Mouse (Mus musculus) c-Kit-positive CD71-positive TER-119-positive erythroid progenitor cells, embryonic 14.5 days (primary cell): ENCODE results near the gene 1700022I11Rik.
A peak's percentile ranks its signal among the peaks of the same experiment; 100 is the strongest.

Experiments
- DNase-seq: peaks from one replicate; pipeline ENCODE4 v3.0.0-alpha.2; 2013; ENCODE audit warnings: low spot score

1700022I11Rik gene

DNA sequence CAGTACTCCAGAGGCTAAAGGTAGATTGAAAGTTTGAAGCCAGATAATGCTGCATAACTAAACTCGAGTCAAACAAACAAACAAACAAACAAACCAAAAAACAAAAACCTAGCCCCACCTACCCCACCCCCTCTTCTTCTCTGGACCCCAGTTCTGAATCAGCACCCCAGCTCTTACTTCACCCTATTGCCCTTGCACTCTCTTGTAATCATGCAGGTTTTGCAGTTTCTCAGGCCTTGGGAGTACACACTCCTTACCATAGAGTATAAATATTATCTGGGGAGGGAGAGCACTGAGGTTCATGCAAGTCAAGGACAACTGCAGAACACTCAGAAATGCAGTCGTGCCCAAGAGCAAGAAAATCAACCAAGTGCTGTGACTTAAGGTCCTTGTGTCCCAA is 31.9 kb downstream of the 1700022I11Rik start:
- no peak for DNase-seq

DNA sequence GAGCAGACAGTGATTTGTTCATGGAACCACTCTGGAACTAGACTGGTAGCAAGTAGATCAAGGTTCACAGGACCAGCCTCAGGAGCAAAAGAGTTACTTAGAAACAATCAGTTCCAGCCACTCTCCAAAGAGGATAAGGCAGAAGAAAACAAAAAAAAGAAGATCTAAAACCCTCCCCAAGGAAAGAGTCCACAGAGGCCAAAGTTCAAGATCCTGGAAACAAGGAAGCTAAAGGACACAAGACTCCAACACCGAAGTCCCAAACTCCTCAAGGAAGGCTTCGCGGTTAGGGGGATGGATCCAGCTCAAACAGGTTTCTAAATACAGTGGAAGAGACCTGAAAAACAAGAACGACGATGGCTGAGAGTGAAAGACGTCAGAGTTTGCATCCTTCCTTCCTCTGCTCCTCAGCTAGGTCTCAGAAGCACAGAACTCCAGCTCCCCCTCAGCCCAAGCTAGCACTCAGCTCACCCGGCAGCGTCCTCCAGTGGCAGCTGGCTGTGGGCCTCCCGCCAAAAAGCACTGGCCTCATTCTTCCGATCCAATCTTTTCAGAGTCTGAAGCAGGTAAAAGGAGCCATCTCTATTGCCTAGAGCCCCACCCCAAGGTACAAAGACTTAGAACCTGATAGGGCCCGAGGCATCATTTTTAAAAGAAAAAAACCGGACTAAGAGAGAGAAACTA is 33.5 kb downstream of the 1700022I11Rik start:
- DNase-seq = no peak

DNA sequence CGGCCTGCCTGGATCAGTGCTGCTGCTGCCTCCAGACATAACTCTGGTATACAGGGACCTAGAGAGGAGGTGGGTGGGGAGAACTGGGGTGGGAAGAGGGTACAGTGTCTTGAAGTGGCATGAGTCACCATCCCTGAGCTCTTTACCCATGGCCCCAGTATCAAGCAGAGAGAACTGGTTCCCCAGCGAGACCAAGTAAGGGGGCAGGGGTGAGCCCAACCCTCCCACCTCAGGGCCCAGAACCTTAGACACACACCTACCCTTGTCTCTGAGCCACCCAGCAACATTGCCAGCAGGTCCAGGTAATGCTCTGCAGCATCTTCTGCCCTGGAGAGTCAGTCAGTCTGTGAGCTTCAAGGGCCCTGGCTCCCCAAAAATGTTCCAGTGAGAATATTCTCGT is 35.5 kb downstream of the 1700022I11Rik start:
- no peak for DNase-seq

DNA sequence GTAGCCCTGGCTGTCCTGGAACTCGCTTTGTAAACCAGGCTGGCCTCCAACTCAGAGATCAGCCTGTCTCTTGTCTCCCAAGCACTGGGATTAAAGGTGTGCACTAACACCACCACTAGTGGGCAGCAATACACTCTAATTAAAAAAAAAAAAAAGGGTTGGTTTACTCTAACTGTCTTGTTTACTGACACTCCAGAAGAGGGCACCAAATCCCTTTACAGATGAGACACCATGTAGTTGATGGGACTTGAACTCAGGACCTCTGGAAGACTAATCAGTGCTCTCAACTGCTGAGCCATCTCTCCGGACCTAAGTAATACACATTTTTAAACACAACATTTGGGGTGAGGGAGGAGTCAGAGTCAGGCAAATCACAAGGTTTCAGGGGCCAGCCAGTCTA is 36.4 kb downstream of the 1700022I11Rik start:
- peak; percentile 72 for DNase-seq

DNA sequence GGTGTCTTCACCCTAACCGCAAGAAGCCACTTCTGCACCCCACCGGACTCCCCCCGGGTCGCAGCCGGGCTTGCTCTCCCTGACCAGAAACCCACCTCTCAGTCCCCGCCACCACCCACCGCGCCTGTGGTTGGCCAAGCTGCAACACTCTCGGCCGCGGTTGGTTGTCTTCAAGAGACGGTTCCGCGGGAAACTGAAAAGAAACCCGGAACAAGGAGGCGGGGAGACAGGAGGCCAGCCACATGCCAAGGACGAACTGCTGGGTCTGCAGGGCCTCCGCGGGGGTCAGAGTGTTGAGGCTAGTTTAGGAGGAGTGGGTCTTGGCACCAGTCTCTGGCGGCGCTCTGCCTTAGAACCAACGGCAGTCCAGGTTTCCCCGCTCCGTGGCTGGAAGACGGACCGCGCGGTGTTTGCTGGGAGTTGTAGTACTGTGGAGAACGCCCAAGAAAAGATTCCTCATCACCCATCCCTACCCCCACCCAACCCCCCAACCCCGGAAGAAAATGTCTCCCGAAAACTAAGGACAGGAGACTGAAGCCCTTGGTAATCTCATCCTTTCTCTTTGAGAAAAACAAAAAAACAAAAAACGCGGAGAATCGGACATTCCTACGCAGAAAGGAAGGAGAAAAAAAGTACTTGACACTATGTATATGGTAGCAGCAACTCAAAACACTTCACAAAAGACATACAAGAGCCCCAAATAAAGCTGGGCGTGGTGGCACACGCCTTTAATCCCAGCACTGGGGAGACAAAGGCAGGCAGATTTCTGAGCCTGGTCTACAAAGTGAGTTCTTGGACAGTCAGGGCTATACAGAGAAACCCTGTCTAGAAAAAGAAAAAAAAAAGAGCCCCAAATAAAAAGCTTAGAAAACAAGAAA is 41.0 kb downstream of the 1700022I11Rik start, which contains the start of gene Fancg:
Gene Fancg (minus strand): TSS at position 346 of the 878 bp plus-strand sequence.
- DNase-seq = peak; percentile 76

DNA sequence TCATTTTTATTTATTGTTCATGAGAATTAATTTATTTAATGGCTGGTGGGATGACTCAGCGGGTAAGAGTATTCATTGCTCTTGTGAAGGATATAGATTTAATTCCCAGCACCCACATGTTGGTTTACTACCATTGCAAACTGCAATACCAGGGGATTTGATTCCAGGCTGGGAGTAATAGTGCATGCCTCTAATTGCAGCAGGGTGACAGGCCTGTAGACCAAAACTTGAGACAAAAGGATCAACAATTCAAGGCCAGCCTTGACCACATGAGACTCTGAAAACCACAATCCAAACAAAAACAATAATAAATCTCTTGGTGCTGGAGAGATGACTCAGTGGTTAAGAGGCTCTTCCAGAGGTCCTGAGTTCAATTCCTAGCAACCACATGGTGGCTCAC is 42.7 kb downstream of the 1700022I11Rik start:
- no peak for DNase-seq

DNA sequence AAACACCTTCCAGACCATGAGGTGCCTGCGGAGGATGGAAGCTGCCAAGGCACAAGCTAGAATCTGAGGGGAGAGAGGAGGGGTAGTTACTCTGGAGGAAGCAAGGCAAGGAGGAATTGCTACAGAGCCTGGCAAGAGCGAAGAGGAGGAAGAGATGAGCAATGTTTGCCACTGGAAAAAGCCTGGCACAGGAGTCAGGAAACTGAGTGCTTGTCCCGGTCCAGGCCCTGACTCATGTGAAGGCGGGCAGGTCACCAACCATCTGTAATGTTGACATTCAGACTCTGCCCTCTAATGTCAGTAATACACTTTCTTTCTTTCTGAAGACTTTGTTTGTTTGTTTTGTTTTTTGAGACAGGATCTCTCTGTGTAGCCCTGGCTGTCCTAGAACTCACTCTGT is 48.8 kb downstream of the 1700022I11Rik start:
- no peak for DNase-seq

DNA sequence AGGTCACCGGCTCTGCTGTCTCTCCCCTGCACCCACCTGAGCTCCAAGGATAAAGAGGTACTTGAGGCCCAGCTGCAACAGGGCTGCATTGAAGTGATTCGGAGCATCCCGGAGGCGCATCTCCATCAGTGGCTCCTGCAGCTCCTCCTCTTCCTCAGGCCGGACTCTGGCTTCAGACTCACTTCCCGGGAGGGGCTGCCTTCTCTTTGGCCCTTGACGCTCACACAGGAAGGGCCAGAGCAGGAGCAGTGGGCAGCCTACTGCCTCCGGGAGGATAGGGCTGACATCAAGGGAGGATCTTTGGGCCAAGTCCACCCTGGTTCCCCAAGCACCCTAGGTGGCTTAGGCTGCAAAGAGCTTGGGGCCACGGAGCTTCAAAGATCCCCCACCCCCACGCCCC is 49.8 kb downstream of the 1700022I11Rik start:
- no peak for DNase-seq

DNA sequence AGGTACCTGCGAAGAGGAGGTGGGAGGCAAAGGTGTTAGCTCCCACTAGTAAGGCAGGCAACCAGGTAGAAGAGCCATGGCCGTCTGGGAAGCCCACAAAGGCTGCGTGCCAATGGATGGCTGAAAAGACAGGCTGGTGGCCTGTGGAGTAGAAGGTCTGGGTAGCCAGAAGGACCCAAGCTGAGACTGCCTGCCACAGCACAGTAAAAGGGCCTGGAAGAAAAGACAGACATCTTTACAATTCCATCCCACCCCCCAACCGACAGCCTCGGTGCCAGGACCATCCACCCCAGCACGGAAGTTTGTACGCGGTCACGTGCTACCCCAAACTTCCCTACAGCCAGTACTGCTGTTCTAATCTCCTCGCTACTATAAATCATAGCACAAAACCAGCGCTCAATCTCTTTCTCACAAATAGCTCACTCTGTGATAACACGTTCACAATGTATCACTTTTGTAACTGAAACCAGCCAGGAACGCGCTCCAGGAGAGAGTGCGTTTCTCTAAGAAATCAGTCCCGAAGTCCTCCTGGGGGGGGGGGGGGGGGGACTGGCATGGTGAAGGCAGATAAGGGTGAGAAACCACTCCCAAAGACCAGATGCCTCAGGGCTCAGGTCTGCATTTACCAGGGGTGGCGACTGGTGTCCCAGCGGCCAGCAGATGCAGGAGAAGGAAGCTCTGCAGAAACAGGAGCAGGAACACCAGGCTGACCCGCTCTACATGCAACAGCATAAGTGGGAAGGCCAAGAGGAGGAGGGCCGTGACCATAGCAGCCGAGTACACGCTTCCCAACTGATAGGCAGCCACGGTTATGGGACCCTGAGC is 50.4 kb downstream of the 1700022I11Rik start:
- no peak for DNase-seq

DNA sequence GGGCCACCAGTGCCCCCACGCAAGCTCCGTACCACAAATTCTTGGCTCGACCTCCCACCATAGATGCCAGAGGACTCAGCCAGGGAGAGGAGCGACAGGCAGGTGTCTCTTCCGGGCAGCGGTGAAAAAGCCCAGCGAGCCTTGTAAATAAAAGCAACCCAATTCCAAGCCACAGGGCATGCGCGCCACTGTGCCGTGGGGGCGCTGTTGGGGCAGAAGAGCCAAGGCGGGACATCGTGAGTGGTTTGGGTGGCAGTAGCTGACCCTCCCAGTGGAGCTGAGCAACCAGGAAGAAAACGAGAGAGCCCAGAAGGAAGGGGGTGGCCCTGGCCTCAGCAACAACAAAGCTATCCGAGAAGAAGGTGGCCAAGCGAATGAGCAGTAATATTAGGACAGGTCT is 51.5 kb downstream of the 1700022I11Rik start:
- no peak for DNase-seq

DNA sequence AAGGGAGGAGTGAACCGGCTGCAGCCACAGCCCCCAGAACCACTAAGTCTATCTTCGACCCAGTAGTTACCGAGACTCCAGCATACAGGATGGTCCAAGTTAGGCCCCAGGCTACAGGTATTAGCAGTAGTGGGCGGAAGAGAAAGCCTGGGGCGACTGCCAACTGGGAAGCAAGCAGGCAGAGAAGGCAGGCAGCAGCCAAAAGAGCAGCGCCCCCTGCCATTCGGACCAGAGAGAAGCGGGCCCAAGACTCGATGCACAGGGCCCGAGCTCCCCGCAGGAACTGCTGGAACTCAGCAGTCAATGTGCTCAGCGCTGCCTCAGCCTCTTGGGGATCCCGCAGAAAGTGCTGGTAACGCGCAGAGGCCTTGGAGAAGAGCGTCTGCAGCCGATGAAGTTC is 51.9 kb downstream of the 1700022I11Rik start:
- no peak for DNase-seq

DNA sequence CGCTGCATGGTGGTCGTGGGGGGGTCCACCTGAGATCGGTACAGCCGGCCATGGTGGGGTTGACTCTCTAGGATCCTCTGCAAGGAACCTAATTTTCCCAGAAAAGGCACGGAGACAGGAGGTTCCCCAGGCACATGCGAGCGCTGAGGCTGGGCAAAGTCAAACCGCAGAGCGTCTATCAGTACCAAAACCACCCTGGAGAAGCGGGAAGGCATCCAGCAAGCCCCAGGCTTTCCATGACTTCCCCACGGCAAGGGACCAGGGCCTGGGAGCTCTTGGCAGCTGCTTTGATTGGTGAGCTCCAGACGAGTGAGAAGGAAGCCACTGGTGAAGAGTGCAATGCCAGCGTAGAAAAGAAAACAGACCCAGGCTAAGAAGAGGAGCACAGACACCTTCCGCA is 55.3 kb downstream of the 1700022I11Rik start:
- DNase-seq = no peak

DNA sequence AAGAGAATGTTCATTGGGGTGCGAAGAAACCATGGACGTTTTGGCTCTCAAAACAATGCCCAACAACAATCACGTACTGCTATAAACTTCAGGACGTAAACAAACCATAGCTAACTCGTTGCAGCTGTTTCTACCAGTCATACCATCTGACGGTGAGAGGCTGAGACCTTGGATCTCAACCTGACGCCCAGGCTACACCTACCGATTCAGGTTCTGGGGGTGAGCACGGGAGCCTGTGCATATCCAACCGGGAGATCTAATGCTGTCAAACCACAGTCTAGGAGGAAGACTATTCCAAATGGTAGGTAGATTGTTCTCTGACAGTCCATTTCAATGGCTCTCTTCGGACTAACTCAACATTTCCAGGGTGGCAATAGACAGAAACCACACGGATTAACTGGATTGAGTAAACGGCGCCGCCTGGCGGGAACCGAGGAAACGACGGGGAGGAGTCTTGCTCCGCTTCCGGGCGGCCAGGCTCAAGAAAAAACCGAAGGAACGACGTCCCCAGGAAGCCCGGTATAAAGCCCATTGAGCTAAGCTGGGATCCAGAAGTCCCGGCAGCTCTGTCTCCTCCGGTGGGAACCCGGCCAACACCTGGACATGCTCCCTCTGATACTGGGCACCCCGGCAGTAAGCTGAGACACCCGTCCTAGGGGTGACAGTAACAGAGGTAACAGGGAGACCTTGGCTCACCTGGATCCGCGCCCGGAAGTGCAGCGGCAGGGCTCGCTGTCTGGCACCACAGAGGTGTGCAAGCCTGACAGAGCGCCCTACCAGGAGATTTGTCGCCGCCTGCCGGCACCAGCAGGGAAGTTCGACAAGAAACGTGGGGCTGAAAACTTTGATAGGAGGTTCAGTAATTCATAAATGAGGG is 55.9 kb downstream of the 1700022I11Rik start, which contains the start of gene Pigo:
Gene Pigo (minus strand): TSS at position 736 of the 877 bp plus-strand sequence.
- peak; percentile 95 for DNase-seq

DNA sequence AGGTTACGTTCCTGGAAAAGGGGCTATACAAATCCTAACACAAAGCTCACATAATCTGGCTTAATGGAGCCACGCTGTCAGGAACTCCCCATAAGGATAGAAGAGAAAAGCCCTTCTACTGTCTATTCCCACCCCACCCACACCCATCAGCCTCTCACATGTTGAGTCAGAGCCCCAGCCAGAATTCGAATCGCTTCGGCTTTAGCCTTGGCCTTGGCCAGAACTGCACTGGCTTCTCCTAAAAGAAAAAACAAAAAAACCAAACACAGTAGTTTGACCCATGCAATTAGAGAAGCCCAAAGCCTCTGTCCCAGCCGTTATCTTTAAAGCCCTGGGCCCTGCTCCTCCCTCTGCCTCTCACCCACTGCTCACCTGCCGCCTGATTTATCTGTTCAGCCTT is 59.7 kb downstream of the 1700022I11Rik start:
- no peak for DNase-seq

DNA sequence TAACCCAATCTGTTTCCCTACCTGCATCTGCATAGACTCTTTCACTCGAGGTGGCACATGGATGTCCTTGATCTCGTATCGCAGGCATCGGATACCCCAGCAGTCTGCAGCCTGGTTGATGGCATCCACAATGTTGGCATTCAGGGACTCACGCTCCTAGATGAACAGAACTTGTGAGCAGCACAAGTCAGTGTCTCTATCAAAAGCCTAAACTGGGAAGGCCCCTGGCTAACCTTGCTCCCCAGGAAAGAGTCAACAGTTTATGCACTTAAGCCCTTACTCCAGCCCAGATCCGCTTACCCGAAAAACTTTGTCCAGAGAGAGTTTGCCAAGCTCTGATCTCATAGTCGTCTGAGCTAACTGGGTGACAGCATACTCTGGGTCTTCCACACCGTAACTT is 60.3 kb downstream of the 1700022I11Rik start:
- DNase-seq = no peak

DNA sequence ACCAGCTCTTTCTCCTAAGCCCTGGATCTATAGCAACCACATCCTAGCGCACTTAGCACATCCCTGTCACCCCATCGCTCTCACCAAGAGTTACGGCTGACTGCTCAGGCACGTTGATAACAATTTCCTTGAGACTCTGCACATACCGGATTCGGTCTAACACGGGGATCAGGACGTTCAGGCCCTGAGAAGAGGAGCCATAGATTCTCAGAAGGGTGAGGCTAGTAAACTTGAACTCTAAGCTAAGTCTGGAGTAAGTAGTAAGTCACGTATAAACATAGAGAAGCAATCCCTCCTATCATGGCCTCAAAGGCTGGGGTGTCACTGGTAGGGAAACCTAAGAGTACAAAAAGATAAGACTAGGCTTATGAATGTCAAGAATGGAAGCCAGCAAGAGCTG is 60.9 kb downstream of the 1700022I11Rik start:
- DNase-seq = peak; percentile 60

DNA sequence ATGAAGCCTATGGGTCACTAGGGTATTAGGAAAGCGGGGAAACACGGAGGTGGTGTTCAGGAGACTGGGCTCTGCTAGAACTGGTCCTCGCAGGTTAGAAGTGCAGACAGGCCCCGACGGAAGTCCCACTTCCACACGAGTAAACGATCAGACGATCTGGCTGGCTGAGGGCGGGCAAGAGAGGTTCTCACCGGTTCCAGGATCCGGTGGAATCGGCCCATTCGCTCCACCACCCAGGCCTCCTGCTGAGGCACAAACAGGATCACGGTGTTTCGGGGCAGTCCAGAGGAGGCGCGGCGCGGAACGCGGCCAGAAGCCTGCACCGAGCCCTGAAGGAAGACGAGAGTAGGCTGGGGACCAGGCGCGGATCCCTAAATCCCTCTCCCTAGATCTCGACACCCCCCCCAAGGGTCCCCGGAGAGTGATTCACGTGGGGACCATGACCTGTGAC is 61.4 kb downstream of the 1700022I11Rik start:
- DNase-seq = no peak

DNA sequence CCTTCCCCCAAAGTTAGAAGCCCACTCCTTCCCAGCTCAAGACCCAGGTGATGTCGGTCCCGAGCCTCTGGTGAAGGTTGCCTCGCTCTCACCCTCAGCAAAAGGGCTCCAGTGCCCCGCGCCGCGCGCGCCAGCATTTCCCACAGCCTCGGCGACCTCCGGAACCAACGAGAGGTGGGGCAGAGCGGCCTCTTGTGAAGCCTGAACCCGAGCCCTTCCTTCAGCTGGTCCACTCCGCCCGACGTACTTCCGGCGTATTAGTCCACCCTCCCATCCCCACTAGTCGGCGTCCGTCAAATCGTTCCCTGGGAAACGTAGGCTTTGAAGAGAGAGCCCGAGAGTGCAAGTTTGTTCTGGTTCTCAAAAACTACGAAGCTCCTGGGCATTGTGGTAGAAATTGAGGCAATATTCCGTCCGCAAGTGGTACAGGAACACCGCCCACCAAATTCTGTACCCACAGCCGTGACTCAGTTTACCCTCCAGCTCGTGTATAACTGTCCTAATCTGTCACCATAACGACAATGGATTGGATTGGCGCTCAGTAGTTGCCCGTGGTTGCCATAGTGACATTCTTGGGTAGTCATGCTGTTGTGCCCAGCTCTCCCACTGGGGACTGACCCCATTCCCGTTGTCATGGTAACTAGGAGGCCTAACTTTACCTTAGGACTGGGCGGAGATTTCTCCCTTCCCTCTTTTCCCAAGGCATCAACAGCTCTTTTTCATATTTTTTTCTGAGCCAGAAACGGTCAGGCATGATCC is 62.0 kb downstream of the 1700022I11Rik start, which contains the start of gene Stoml2:
Gene Stoml2 (minus strand): TSS at position 474 of the 759 bp plus-strand sequence.
- peak; percentile 89 for DNase-seq

DNA sequence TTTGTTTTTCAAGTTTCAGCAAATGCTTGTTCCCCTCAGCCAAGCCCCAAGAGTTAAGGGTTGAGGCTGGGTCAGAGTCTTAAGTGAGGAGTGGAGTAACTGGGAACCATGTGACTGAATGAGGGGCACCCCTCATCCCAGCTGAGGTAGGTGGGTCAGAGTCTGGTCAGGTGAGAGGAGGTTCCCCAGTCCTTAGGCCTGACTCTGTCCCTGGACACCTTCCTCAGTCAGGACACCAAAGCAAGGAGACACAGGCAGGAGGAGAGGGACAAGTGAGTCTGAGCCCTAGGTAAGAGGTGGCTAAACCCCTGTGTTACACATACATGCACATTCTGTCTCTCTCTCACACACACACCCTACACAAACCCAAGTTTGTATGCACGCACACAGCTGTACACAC is 63.1 kb downstream of the 1700022I11Rik start:
- DNase-seq = no peak
